Mouse (Mus musculus) kidney, embryonic 14.5 days (tissue): Measurements from ENCODE around the gene Nrp1. TPM values are rescaled to one million over a fixed set of nuclear protein-coding genes. Genes with fewer than 3 reads are reported as not detected.

ENCODE experiments used
- ATAC-seq: fragments of 200-750 bp; cut with Nextera tagmentation; 2 replicates; pipeline ENCODE4 v1.8.0; 2017; ENCODE audit warnings: moderate number of reproducible peaks, mild to moderate bottlenecking, moderate TSS enrichment, moderate library complexity; ENCODE audit not compliant: low FRiP score, low TSS enrichment
- H3K27ac ChIP-seq: fragments of 300-500 bp; sonication (generic); 2 replicates; pipeline ENCODE4 v1.5.1; 2014; ENCODE audit warnings: low read depth, mild to moderate bottlenecking, low read length, moderate library complexity, mixed read lengths
- H3K27me3 ChIP-seq: fragments of 300-500 bp; sonication (generic); 2 replicates; pipeline ENCODE4 v1.6.1; 2014; ENCODE audit warnings: mild to moderate bottlenecking, low read length; ENCODE audit not compliant: control insufficient read depth, insufficient read depth
- H3K36me3 ChIP-seq: fragments of 300-500 bp; sonication (generic); 2 replicates; pipeline ENCODE4 v1.6.1; 2014; ENCODE audit warnings: low read length, mixed read lengths; ENCODE audit not compliant: control insufficient read depth, insufficient read depth
- H3K4me1 ChIP-seq: fragments of 300-500 bp; sonication (generic); 2 replicates; pipeline ENCODE4 v1.6.1; 2014; ENCODE audit warnings: low read length, mixed read lengths; ENCODE audit not compliant: control insufficient read depth, insufficient read depth
- H3K4me2 ChIP-seq: fragments of 300-500 bp; sonication (generic); replicated peaks from 2 replicates; pipeline ENCODE4 v1.6.1; 2014; ENCODE audit warnings: low read depth, mild to moderate bottlenecking, low read length
- H3K4me3 ChIP-seq: fragments of 300-500 bp; sonication (generic); 2 replicates; pipeline ENCODE4 v1.5.1; 2014; ENCODE audit warnings: mild to moderate bottlenecking, low read length
- H3K9ac ChIP-seq: fragments of 300-500 bp; sonication (generic); 2 replicates; pipeline ENCODE4 v1.6.1; 2014; ENCODE audit warnings: low read depth, mild to moderate bottlenecking, low read length, moderate library complexity
- H3K9me3 ChIP-seq: fragments of 300-500 bp; sonication (generic); 2 replicates; pipeline ENCODE4 v1.6.1; 2016; ENCODE audit warnings: low read length; ENCODE audit not compliant: control insufficient read depth
- WGBS: fragments of 180-500 bp; shearing (Covaris S2); extraction: QIAGEN DNeasy Blood & Tissue Kit; methylation state at CpG from one replicate; pipeline ENCODE4 v1.1.7; 2014; 5-methylcytosine and 5-hydroxymethylcytosine counted together
- polyA plus RNA-seq: library from polyadenylated mRNA; unstranded; fragments of >200 nt; fragmentation: Nextera tagmentation; extraction: Ambion mirVana; gene quantifications from 2 replicates; pipeline ENCODE4 v1.2.1, GENCODE M21; 2014

The Nrp1 gene
- polyA plus RNA-seq, 1 experiment from 2014 or later = 113 TPM

GRCm38 (mm10) chr8:128383176-128383575 lies 24.8 kb downstream of the Nrp1 start:
- 53% methylated on average over 3 of the region's 3 CpGs for WGBS
- H3K9me3 ChIP-seq = no peaks in the 10 kb centered on the region
- H3K4me3 ChIP-seq = no peak overlapping the region
- ATAC-seq = no peak
- H3K4me2 ChIP-seq = no peak overlapping the region
- H3K4me1 ChIP-seq = peaks cover 32% of the 10 kb centered on the region
- no peak overlapping the region for H3K9ac ChIP-seq
- no peaks in the 10 kb centered on the region for H3K27me3 ChIP-seq
- no peak overlapping the region for H3K27ac ChIP-seq
- peaks cover 3% of the 10 kb centered on the region; the same call in 1 of the 2 replicates for H3K36me3 ChIP-seq

- Histone ChIP-seq H3K27me3 (no peaks in the 10 kb centered on the region), H3K27ac (no peak overlapping the region), H3K9ac (no peak overlapping the region), H3K4me3 (no peak overlapping the region), H3K9me3 (no peaks in the 10 kb centered on the region), H3K4me2 (no peak overlapping the region), H3K4me1 (peaks cover 32% of the 10 kb centered on the region), H3K36me3 (peaks cover 3% of the 10 kb centered on the region; the same call in 1 of the 2 replicates)
- 68% methylated on average over 2 of the region's 2 CpGs for WGBS
- no peak for ATAC-seq
Measured at GRCm38 (mm10) chr8:128384366-128384765, 26.0 kb downstream of the Nrp1 start.

- no peak overlapping the region for H3K9ac ChIP-seq
- no peak for ATAC-seq
- WGBS = 54% methylated on average over 5 of the region's 5 CpGs
- H3K27me3 ChIP-seq = no peaks in the 10 kb centered on the region
- no peak overlapping the region for H3K4me3 ChIP-seq
- H3K27ac ChIP-seq = no peak overlapping the region
- no peak overlapping the region for H3K4me2 ChIP-seq
- H3K4me1 ChIP-seq = peaks cover 32% of the 10 kb centered on the region
- peaks cover 3% of the 10 kb centered on the region; the same call in 1 of the 2 replicates for H3K36me3 ChIP-seq
- no peaks in the 10 kb centered on the region for H3K9me3 ChIP-seq
Measured at GRCm38 (mm10) chr8:128384921-128385332, 26.5 kb downstream of the Nrp1 start.

- WGBS = 21% methylated on average over 2 of the region's 2 CpGs
- no peak overlapping the region for H3K9ac ChIP-seq
- H3K4me1 ChIP-seq = peaks cover 27% of the 10 kb centered on the region
- no peaks in the 10 kb centered on the region for H3K9me3 ChIP-seq
- no peak overlapping the region for H3K4me3 ChIP-seq
- H3K36me3 ChIP-seq = peaks cover 3% of the 10 kb centered on the region; the same call in 1 of the 2 replicates
- ATAC-seq = peak; percentile 67
- H3K27me3 ChIP-seq = no peaks in the 10 kb centered on the region
- H3K4me2 ChIP-seq = no peak overlapping the region
- peak overlapping the region; percentile 81; the same call in 1 of the 2 replicates for H3K27ac ChIP-seq
Measured at GRCm38 (mm10) chr8:128386963-128387621, 28.7 kb downstream of the Nrp1 start.

GRCm38 (mm10) chr8:128390759-128391158 lies 32.4 kb downstream of the Nrp1 start:
- Histone ChIP-seq H3K4me3 (no peak overlapping the region), H3K4me2 (no peak overlapping the region), H3K27ac (no peak overlapping the region), H3K9ac (no peak overlapping the region), H3K27me3 (no peaks in the 10 kb centered on the region), H3K4me1 (peaks cover 24% of the 10 kb centered on the region), H3K36me3 (no peaks in the 10 kb centered on the region), H3K9me3 (no peaks in the 10 kb centered on the region)
- no peak for ATAC-seq

- WGBS = 82% methylated on average over 4 of the region's 4 CpGs
- Histone ChIP-seq H3K4me3 (no peak overlapping the region), H3K9me3 (no peaks in the 10 kb centered on the region), H3K4me2 (no peak overlapping the region), H3K27me3 (no peaks in the 10 kb centered on the region), H3K9ac (no peak overlapping the region), H3K27ac (no peak overlapping the region), H3K36me3 (no peaks in the 10 kb centered on the region), H3K4me1 (peaks cover 29% of the 10 kb centered on the region)
- no peak for ATAC-seq
Measured at GRCm38 (mm10) chr8:128391182-128391760, 32.9 kb downstream of the Nrp1 start.

GRCm38 (mm10) chr8:128394671-128395193 lies 36.3 kb downstream of the Nrp1 start:
- Histone ChIP-seq H3K4me3 (no peak overlapping the region), H3K27me3 (no peaks in the 10 kb centered on the region), H3K36me3 (no peaks in the 10 kb centered on the region), H3K9ac (no peak overlapping the region), H3K9me3 (no peaks in the 10 kb centered on the region), H3K27ac (peak overlapping the region; percentile 19; the same call in 1 of the 2 replicates), H3K4me1 (peaks cover 31% of the 10 kb centered on the region), H3K4me2 (no peak overlapping the region)
- peak; percentile 59; the same call in 1 of the 2 replicates for ATAC-seq
- WGBS = 28% methylated on average over 5 of the region's 5 CpGs

- Histone ChIP-seq H3K27me3 (no peaks in the 10 kb centered on the region), H3K9me3 (no peaks in the 10 kb centered on the region), H3K27ac (no peak overlapping the region), H3K4me3 (no peak overlapping the region), H3K4me2 (no peak overlapping the region), H3K4me1 (peaks cover 31% of the 10 kb centered on the region), H3K9ac (no peak overlapping the region), H3K36me3 (no peaks in the 10 kb centered on the region)
- ATAC-seq = no peak
- 27% methylated on average over 7 of the region's 7 CpGs for WGBS
Measured at GRCm38 (mm10) chr8:128396968-128397367, 38.6 kb downstream of the Nrp1 start.

GRCm38 (mm10) chr8:128397441-128397840 lies 39.0 kb downstream of the Nrp1 start:
- Histone ChIP-seq H3K27ac (no peak overlapping the region), H3K27me3 (no peaks in the 10 kb centered on the region), H3K9me3 (no peaks in the 10 kb centered on the region), H3K36me3 (no peaks in the 10 kb centered on the region), H3K4me3 (no peak overlapping the region), H3K4me1 (peaks cover 31% of the 10 kb centered on the region), H3K4me2 (no peak overlapping the region), H3K9ac (no peak overlapping the region)
- no peak for ATAC-seq
- 28% methylated on average over 3 of the region's 3 CpGs for WGBS
